Mouse (Mus musculus) neural tube, embryonic 12.5 days (tissue): ENCODE results near the gene Palm. TPM values are rescaled to one million over a fixed set of nuclear protein-coding genes. Genes with fewer than 3 reads are reported as not detected.

ENCODE experiments used
- ATAC-seq: fragments of 200-750 bp; cut with Nextera tagmentation; 2 replicates; pipeline ENCODE4 v1.8.0; 2017; ENCODE audit warnings: low read depth, mild to moderate bottlenecking, moderate TSS enrichment, moderate library complexity; ENCODE audit not compliant: low FRiP score
- H3K27ac ChIP-seq: fragments of 300-500 bp; sonication (generic); 2 replicates; pipeline ENCODE4 v1.5.1; 2016
- H3K27me3 ChIP-seq: fragments of 300-500 bp; sonication (generic); replicated peaks from 2 replicates; pipeline ENCODE4 v1.6.1; 2016; ENCODE audit warnings: mild to moderate bottlenecking
- H3K36me3 ChIP-seq: fragments of 300-500 bp; sonication (generic); 2 replicates; pipeline ENCODE4 v1.6.1; 2016; ENCODE audit warnings: mild to moderate bottlenecking
- H3K4me1 ChIP-seq: fragments of 300-500 bp; sonication (generic); 2 replicates; pipeline ENCODE4 v1.6.1; 2016
- H3K4me2 ChIP-seq: fragments of 300-500 bp; sonication (generic); replicated peaks from 2 replicates; pipeline ENCODE4 v1.6.1; 2016; ENCODE audit warnings: mild to moderate bottlenecking
- H3K4me3 ChIP-seq: fragments of 300-500 bp; sonication (generic); 2 replicates; pipeline ENCODE4 v1.5.1; 2016
- H3K9ac ChIP-seq: fragments of 300-500 bp; sonication (generic); 2 replicates; pipeline ENCODE4 v1.6.1; 2016; ENCODE audit warnings: mild to moderate bottlenecking
- H3K9me3 ChIP-seq: fragments of 300-500 bp; sonication (generic); 2 replicates; pipeline ENCODE4 v1.6.1; 2016; ENCODE audit warnings: mild to moderate bottlenecking
- WGBS: fragments of 180-500 bp; shearing (Covaris S2); methylation state at CpG from one replicate; pipeline ENCODE4 v1.1.7; 2016; 5-methylcytosine and 5-hydroxymethylcytosine counted together
- polyA plus RNA-seq: library from polyadenylated mRNA; unstranded; fragments of >200 nt; fragmentation: Nextera tagmentation; extraction: Ambion mirVana; gene quantifications from 2 replicates; pipeline ENCODE4 v1.2.1, GENCODE M21; 2016

The Palm gene
- polyA plus RNA-seq, 1 experiment from 2014 or later, result 205 TPM

- no peak within 1 kb of the TSS for H3K9ac ChIP-seq
- peaks cover 12% of the 10 kb centered on the region; the same call in 1 of the 2 replicates for H3K4me1 ChIP-seq
- no peak within 1 kb of the TSS for H3K27ac ChIP-seq
- H3K4me3 ChIP-seq, result no peak within 1 kb of the TSS
- H3K36me3 ChIP-seq, result peaks cover 46% of the 10 kb centered on the region
- no peak within 1 kb of the TSS for H3K4me2 ChIP-seq
- no peak for ATAC-seq
- no peaks in the 10 kb centered on the region for H3K27me3 ChIP-seq
- no peaks in the 10 kb centered on the region for H3K9me3 ChIP-seq
- 68% methylated on average over 11 of the region's 11 CpGs for WGBS
Measured at GRCm38 (mm10) chr10:79820782-79821181, 27.4 kb downstream of the Palm start, which contains the start of gene Misp. Gene Misp (plus strand): TSS chr10:79820989.

- peaks cover 12% of the 10 kb centered on the region; the same call in 1 of the 2 replicates for H3K4me1 ChIP-seq
- H3K4me3 ChIP-seq, result no peak overlapping the region
- no peaks in the 10 kb centered on the region for H3K27me3 ChIP-seq
- no peak overlapping the region for H3K9ac ChIP-seq
- H3K36me3 ChIP-seq, result peaks cover 37% of the 10 kb centered on the region
- no peak for ATAC-seq
- no peak overlapping the region for H3K4me2 ChIP-seq
- 89% methylated on average over 12 of the region's 12 CpGs for WGBS
- no peaks in the 10 kb centered on the region for H3K9me3 ChIP-seq
- H3K27ac ChIP-seq, result no peak overlapping the region
Measured at GRCm38 (mm10) chr10:79821731-79822130, 28.4 kb downstream of the Palm start.

- peak overlapping the region; percentile 30; the same call in 1 of the 2 replicates for H3K4me2 ChIP-seq
- H3K36me3 ChIP-seq, result peaks cover 34% of the 10 kb centered on the region
- H3K4me3 ChIP-seq, result no peak overlapping the region
- H3K9ac ChIP-seq, result no peak overlapping the region
- no peaks in the 10 kb centered on the region for H3K27me3 ChIP-seq
- peaks cover 12% of the 10 kb centered on the region; the same call in 1 of the 2 replicates for H3K4me1 ChIP-seq
- H3K27ac ChIP-seq, result no peak overlapping the region
- ATAC-seq, result no peak
- no peaks in the 10 kb centered on the region for H3K9me3 ChIP-seq
- WGBS, result 33% methylated on average over 17 of the region's 17 CpGs
Measured at GRCm38 (mm10) chr10:79822372-79822771, 29.0 kb downstream of the Palm start.

GRCm38 (mm10) chr10:79823011-79823410 lies 29.6 kb downstream of the Palm start:
- H3K4me2 ChIP-seq, result no peak overlapping the region
- 68% methylated on average over 6 of the region's 6 CpGs for WGBS

GRCm38 (mm10) chr10:79824413-79824812 lies 31.0 kb downstream of the Palm start:
- no peak for ATAC-seq
- 73% methylated on average over 6 of the region's 6 CpGs for WGBS

More at GRCm38 (mm10) chr10:79823011-79823410, 29.6 kb downstream of the Palm start:
- H3K4me3 ChIP-seq, result no peak overlapping the region
- peaks cover 32% of the 10 kb centered on the region for H3K36me3 ChIP-seq
- peaks cover 12% of the 10 kb centered on the region; the same call in 1 of the 2 replicates for H3K4me1 ChIP-seq
- no peak overlapping the region for H3K27ac ChIP-seq
- H3K9me3 ChIP-seq, result no peaks in the 10 kb centered on the region
- no peak for ATAC-seq
- H3K9ac ChIP-seq, result no peak overlapping the region
- H3K27me3 ChIP-seq, result no peaks in the 10 kb centered on the region

GRCm38 (mm10) chr10:79831583-79831982 lies 38.2 kb downstream of the Palm start:
- Histone ChIP-seq H3K27me3 (no peaks in the 10 kb centered on the region), H3K4me2 (no peak overlapping the region), H3K27ac (no peak overlapping the region), H3K4me3 (no peak overlapping the region), H3K4me1 (no peaks in the 10 kb centered on the region), H3K36me3 (no peaks in the 10 kb centered on the region), H3K9ac (no peak overlapping the region), H3K9me3 (no peaks in the 10 kb centered on the region)
- ATAC-seq, result no peak
- WGBS, result 85% methylated on average over 3 of the region's 3 CpGs

More at GRCm38 (mm10) chr10:79824413-79824812, 31.0 kb downstream of the Palm start:
- H3K9ac ChIP-seq, result no peak overlapping the region
- no peaks in the 10 kb centered on the region for H3K27me3 ChIP-seq
- H3K4me1 ChIP-seq, result peaks cover 12% of the 10 kb centered on the region; the same call in 1 of the 2 replicates
- no peak overlapping the region for H3K27ac ChIP-seq
- H3K4me3 ChIP-seq, result no peak overlapping the region
- no peaks in the 10 kb centered on the region for H3K9me3 ChIP-seq
- no peak overlapping the region for H3K4me2 ChIP-seq
- H3K36me3 ChIP-seq, result peaks cover 18% of the 10 kb centered on the region

- Histone ChIP-seq H3K36me3 (no peaks in the 10 kb centered on the region), H3K9me3 (no peaks in the 10 kb centered on the region), H3K4me3 (no peak overlapping the region), H3K4me1 (no peaks in the 10 kb centered on the region), H3K9ac (0 out of 2 replicates have a peak overlapping the region, but pooled peaks have one; percentile 26), H3K27me3 (no peaks in the 10 kb centered on the region), H3K27ac (no peak overlapping the region), H3K4me2 (no peak overlapping the region)
- WGBS, result 87% methylated on average over 7 of the region's 7 CpGs
- ATAC-seq, result no peak
Measured at GRCm38 (mm10) chr10:79832026-79832785, 38.8 kb downstream of the Palm start.

- Histone ChIP-seq H3K36me3 (no peaks in the 10 kb centered on the region), H3K4me2 (no peak overlapping the region), H3K27me3 (no peaks in the 10 kb centered on the region), H3K9ac (no peak overlapping the region), H3K9me3 (no peaks in the 10 kb centered on the region), H3K4me3 (no peak overlapping the region), H3K27ac (no peak overlapping the region), H3K4me1 (no peaks in the 10 kb centered on the region)
- WGBS, result 77% methylated on average over 9 of the region's 9 CpGs
- no peak for ATAC-seq
Measured at GRCm38 (mm10) chr10:79832786-79833181, 39.4 kb downstream of the Palm start.

GRCm38 (mm10) chr10:79834769-79835398 lies 41.5 kb downstream of the Palm start:
- ATAC-seq, result peak; percentile 63; the same call in 1 of the 2 replicates
- Histone ChIP-seq H3K27me3 (no peaks in the 10 kb centered on the region), H3K4me1 (no peaks in the 10 kb centered on the region), H3K4me2 (no peak overlapping the region), H3K27ac (no peak overlapping the region), H3K4me3 (no peak overlapping the region), H3K9me3 (no peaks in the 10 kb centered on the region), H3K36me3 (no peaks in the 10 kb centered on the region), H3K9ac (no peak overlapping the region)
- 31% methylated on average over 9 of the region's 9 CpGs for WGBS

- peaks cover 13% of the 10 kb centered on the region for H3K4me1 ChIP-seq
- H3K4me3 ChIP-seq, result no peak overlapping the region
- no peak overlapping the region for H3K27ac ChIP-seq
- no peaks in the 10 kb centered on the region for H3K36me3 ChIP-seq
- H3K27me3 ChIP-seq, result no peaks in the 10 kb centered on the region
- no peak overlapping the region for H3K9ac ChIP-seq
- no peak overlapping the region for H3K4me2 ChIP-seq
- no peak for ATAC-seq
- H3K9me3 ChIP-seq, result no peaks in the 10 kb centered on the region
- WGBS, result 96% methylated on average over 3 of the region's 3 CpGs
Measured at GRCm38 (mm10) chr10:79836918-79837317, 43.5 kb downstream of the Palm start.

GRCm38 (mm10) chr10:79838151-79838550 lies 44.8 kb downstream of the Palm start:
- Histone ChIP-seq H3K27me3 (no peaks in the 10 kb centered on the region), H3K27ac (no peak overlapping the region), H3K36me3 (no peaks in the 10 kb centered on the region), H3K9me3 (no peaks in the 10 kb centered on the region), H3K4me2 (no peak overlapping the region), H3K9ac (no peak overlapping the region), H3K4me1 (peaks cover 20% of the 10 kb centered on the region), H3K4me3 (no peak overlapping the region)
- WGBS, result 62% methylated on average over 2 of the region's 2 CpGs
- ATAC-seq, result no peak

- ATAC-seq, result no peak
- Histone ChIP-seq H3K4me3 (no peak overlapping the region), H3K9ac (no peak overlapping the region), H3K9me3 (no peaks in the 10 kb centered on the region), H3K27ac (0 out of 2 replicates have a peak overlapping the region, but pooled peaks have one; percentile 50), H3K36me3 (no peaks in the 10 kb centered on the region), H3K4me2 (peak overlapping the region; percentile 66), H3K4me1 (peaks cover 25% of the 10 kb centered on the region), H3K27me3 (no peaks in the 10 kb centered on the region)
- 90% methylated on average over 3 of the region's 3 CpGs for WGBS
Measured at GRCm38 (mm10) chr10:79840091-79840490, 46.7 kb downstream of the Palm start.
